Mouse (Mus musculus) lung, adult 2 months (tissue): ENCODE measurements around the gene Kidins220.

Experiments used
- CTCF ChIP-seq: fragments of 200-500 bp; IDR thresholded peaks from 2 replicates; pipeline ENCODE4 v1.5.1; 2011; ENCODE audit warnings: mild to moderate bottlenecking, low read length, control low read depth; ENCODE audit not compliant: insufficient read depth
- POLR2A ChIP-seq: fragments of 200-500 bp; IDR thresholded peaks from 2 replicates; pipeline ENCODE4 v1.6.1; 2011; ENCODE audit warnings: low read depth, mild to moderate bottlenecking, control low read depth, low read length, borderline replicate concordance; ENCODE audit errors: extremely low read depth

DNA sequence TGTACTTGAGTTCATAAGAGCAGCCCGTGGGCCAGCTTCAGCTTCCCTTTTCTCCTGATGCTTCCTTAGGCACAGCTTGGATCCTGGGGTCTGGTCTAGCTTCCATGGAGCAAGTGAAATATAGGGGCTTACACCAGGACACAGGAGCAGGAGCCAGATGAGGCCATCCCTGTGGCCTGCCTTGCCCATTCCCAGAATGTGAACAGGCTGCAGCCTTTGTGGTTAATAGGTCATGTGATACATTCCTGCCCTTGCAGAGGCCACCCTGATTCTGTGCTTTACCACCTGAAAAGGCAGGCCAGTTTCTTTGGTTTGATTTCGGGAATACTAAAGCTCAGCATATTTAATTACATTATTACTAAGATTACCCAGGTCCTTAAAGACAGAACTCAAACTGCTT lies 69.3 kb downstream of the Kidins220 start:
- TF ChIP-seq CTCF (no peak), POLR2A (no peak)
